Mouse (Mus musculus) ES-E14 (cell line): Measurements from ENCODE around the gene Lrp6. TPM values are rescaled to one million over a fixed set of nuclear protein-coding genes. Genes with fewer than 3 reads are reported as not detected.

Source experiments
- DNase-seq: peaks from one replicate; pipeline ENCODE4 v3.0.0-alpha.2; 2013; ENCODE audit warnings: low read depth, low spot score
- H3K27ac ChIP-seq: 2 replicates; pipeline ENCODE4 v1.5.1; 2012; ENCODE audit warnings: low read depth, mild to moderate bottlenecking, low read length, moderate library complexity, mixed read lengths; ENCODE audit not compliant: poor library complexity, insufficient read depth, severe bottlenecking
- H3K36me3 ChIP-seq: 2 replicates; pipeline ENCODE4 v1.6.1; 2012; ENCODE audit warnings: mild to moderate bottlenecking, low read length, moderate library complexity, mixed read lengths; ENCODE audit not compliant: control insufficient read depth, poor library complexity, insufficient read depth, severe bottlenecking
- H3K4me1 ChIP-seq, 2 experiments: fragments of 150-350 bp in 1 of 2; sonication (generic) in 1 of 2; 2 replicates each; pipeline ENCODE4 v1.6.1; 2012; ENCODE audit warnings: low read length in 2 of 2, mild to moderate bottlenecking in 1 of 2, mixed read lengths in 1 of 2; ENCODE audit not compliant: control insufficient read depth in 2 of 2, insufficient read depth in 2 of 2, poor library complexity in 1 of 2
- H3K4me3 ChIP-seq, 2 experiments: fragments of 150-350 bp in 1 of 2; sonication (generic) in 1 of 2; 2 replicates each; pipeline ENCODE4 v1.5.1; 2012; ENCODE audit warnings: low read length in 2 of 2, low read depth in 1 of 2, mild to moderate bottlenecking in 1 of 2, mixed read lengths in 1 of 2; ENCODE audit not compliant: insufficient read depth in 1 of 2, poor library complexity in 1 of 2, severe bottlenecking in 1 of 2
- H3K9ac ChIP-seq: 2 replicates; pipeline ENCODE4 v1.6.1; 2012; ENCODE audit warnings: low read depth, mild to moderate bottlenecking, low read length, mixed read lengths; ENCODE audit not compliant: poor library complexity, insufficient read depth, severe bottlenecking
- H3K9me3 ChIP-seq: fragments of 150-350 bp; sonication (generic); 2 replicates; pipeline ENCODE4 v1.6.1; 2012; ENCODE audit warnings: low read depth, mild to moderate bottlenecking, low read length; ENCODE audit not compliant: control insufficient read depth, insufficient read depth
- CHD2 ChIP-seq: IDR thresholded peaks from 2 replicates; pipeline ENCODE4 v1.6.1; 2014; ENCODE audit warnings: mild to moderate bottlenecking, low read depth, low read length, inconsistent platforms
- HCFC1 ChIP-seq: IDR thresholded peaks from 2 replicates; pipeline ENCODE4 v1.6.1; 2012; ENCODE audit warnings: low read length, inconsistent platforms, borderline replicate concordance; ENCODE audit not compliant: insufficient read depth
- MAFK ChIP-seq: IDR thresholded peaks from 2 replicates; pipeline ENCODE4 v1.6.1; 2014; ENCODE audit warnings: mild to moderate bottlenecking, low read depth, low read length, inconsistent platforms; ENCODE audit not compliant: insufficient read depth
- ZC3H11A ChIP-seq: IDR thresholded peaks from 2 replicates; pipeline ENCODE4 v1.6.1; 2012; ENCODE audit warnings: low read depth, mild to moderate bottlenecking, inconsistent platforms, low read length, borderline replicate concordance
- ZNF384 ChIP-seq: IDR thresholded peaks from 2 replicates; pipeline ENCODE4 v1.6.1; 2012; ENCODE audit warnings: low read depth, low read length, inconsistent platforms
- in situ Hi-C, 2 experiments: fragments of 600-800 bp; cut with MboI; formaldehyde crosslinking; loops; one replicate each; pipeline ENCODE4 v1.15.1; 2025; ENCODE audit warnings: low sequenced_read_pairs in 2 of 2, inconsistent platforms in 1 of 2; ENCODE audit not compliant: unreplicated experiment in 2 of 2
- total RNA-seq: library from RNA; depleted of rRNA; stranded (reverse); fragments of 300-350 nt; gene quantifications from 2 replicates; pipeline ENCODE4 v1.2.3, GENCODE M21; 2012

Gene Lrp6
- total RNA-seq, 1 experiment = 46.8 TPM

- Histone ChIP-seq H3K9me3 (no peaks in the 10 kb centered on the region), H3K4me3 (peak overlapping the region; percentile 27 to 51; a peak in 3 of 4 replicates), H3K9ac (no peak overlapping the region), H3K36me3 (no peaks in the 10 kb centered on the region), H3K4me1 (no peaks in the 10 kb centered on the region), H3K27ac (no peak overlapping the region)
- in situ Hi-C loops = loop anchor here in 1 of 2 experiments (25.0 kb wide), 1 partner anchor 187 kb away; no protein-coding TSS in a partner anchor
- peak; percentile 89 for TF ChIP-seq ZC3H11A
- TF ChIP-seq MAFK = no peak
- no peak for TF ChIP-seq CHD2
- peak; percentile 68 for DNase-seq
Measured at GRCm38 (mm10) chr6:134425216-134425717, 141.5 kb downstream of the Lrp6 start.

GRCm38 (mm10) chr6:134421921-134422320 lies 144.8 kb downstream of the Lrp6 start:
- Histone ChIP-seq H3K27ac (no peak overlapping the region), H3K4me1 (peaks cover 0 to 4% of the 10 kb centered on the region in 2 experiments; a peak in 2 of 4 replicates), H3K36me3 (no peaks in the 10 kb centered on the region), H3K4me3 (no peak overlapping the region), H3K9ac (no peak overlapping the region), H3K9me3 (no peaks in the 10 kb centered on the region)
- DNase-seq = no peak
- in situ Hi-C loops = no loop called here
- TF ChIP-seq CHD2 (no peak), MAFK (no peak), ZC3H11A (no peak), HCFC1 (no peak), ZNF384 (no peak)

GRCm38 (mm10) chr6:134420375-134420774 lies 146.4 kb downstream of the Lrp6 start:
- Histone ChIP-seq H3K9ac (no peak overlapping the region), H3K27ac (no peak overlapping the region), H3K36me3 (no peaks in the 10 kb centered on the region), H3K4me1 (peaks cover under 1 to 11% of the 10 kb centered on the region in 2 experiments; a peak in 2 of 4 replicates), H3K9me3 (no peaks in the 10 kb centered on the region), H3K4me3 (no peak overlapping the region)
- in situ Hi-C loops = no loop called here
- TF ChIP-seq MAFK (no peak), HCFC1 (no peak), ZC3H11A (no peak), CHD2 (no peak), ZNF384 (no peak)
- DNase-seq = no peak

GRCm38 (mm10) chr6:134417886-134418285 lies 148.9 kb downstream of the Lrp6 start:
- Histone ChIP-seq H3K9ac (no peak overlapping the region), H3K4me3 (no peak overlapping the region), H3K27ac (no peak overlapping the region), H3K36me3 (no peaks in the 10 kb centered on the region), H3K9me3 (no peaks in the 10 kb centered on the region), H3K4me1 (peaks cover 4 to 24% of the 10 kb centered on the region in 2 experiments; a peak in 3 of 4 replicates)
- DNase-seq = no peak
- TF ChIP-seq CHD2 (no peak), ZC3H11A (no peak), ZNF384 (no peak), HCFC1 (no peak), MAFK (no peak)
- in situ Hi-C loops = no loop called here

GRCm38 (mm10) chr6:134416556-134417105 lies 150.1 kb downstream of the Lrp6 start:
- no peak overlapping the region for H3K9ac ChIP-seq
- no peak overlapping the region for H3K27ac ChIP-seq
- no peaks in the 10 kb centered on the region for H3K9me3 ChIP-seq
- no peak overlapping the region for H3K4me3 ChIP-seq
- H3K4me1 ChIP-seq = peaks cover 4 to 24% of the 10 kb centered on the region in 2 experiments; a peak in 3 of 4 replicates
- in situ Hi-C loops = no loop called here
- no peaks in the 10 kb centered on the region for H3K36me3 ChIP-seq
- DNase-seq = no peak
- no peak for TF ChIP-seq ZC3H11A
- 0 out of 2 replicates have a peak, but pooled peaks have one; percentile 51 for TF ChIP-seq ZNF384
- no peak for TF ChIP-seq HCFC1
